In the genomic region with DNA sequence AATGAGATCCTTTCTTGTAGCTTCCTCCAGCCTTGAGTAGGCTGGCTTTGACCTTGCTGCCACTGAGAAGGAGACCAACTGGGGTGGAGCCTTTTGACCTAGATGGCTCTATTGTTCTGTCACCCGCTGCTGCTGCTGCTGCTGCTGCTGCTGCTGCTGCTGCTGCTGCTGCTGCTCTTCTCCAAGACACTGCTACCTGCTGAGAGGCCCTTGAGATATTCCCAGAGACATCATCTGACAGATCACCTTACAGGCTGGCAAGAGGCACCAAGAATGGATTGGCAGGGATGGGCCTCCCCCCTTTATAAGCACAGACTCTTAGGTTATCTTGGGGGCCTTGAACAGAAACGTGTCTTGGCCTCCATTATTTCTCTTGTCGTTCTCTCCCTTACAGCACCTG, we compare ENCODE assay signal across 2 mouse cellular contexts. TPM values are rescaled to one million over a fixed set of nuclear protein-coding genes. Genes with fewer than 3 reads are reported as not detected.
"Had no signal": no experiment of that assay in that cellular context is flagged by ENCODE, and none has a peak within 500 bp of the region (broad histone marks: within the 10 kb centered on the region; RNA-seq: fewer than 3 reads in every experiment).

No protein-coding gene starts in this region.

RNA-seq across cellular contexts. Expression of gene Pou4f1, which starts 35.0 kb away (rescaled TPM):
- total RNA-seq: common myeloid progenitor, adult 5-6 weeks had no signal
- polyA plus RNA-seq: erythroblast, embryonic 14.5 days had no signal
